Mouse (Mus musculus): Measurements from ENCODE around the gene Akap10. TPM values are rescaled to one million over a fixed set of nuclear protein-coding genes. Genes with fewer than 3 reads are reported as not detected.

The Akap10 gene
- total and polyA plus RNA-seq, 3 experiments = 17.7 to 20.1 TPM; not detected in 1

DNA sequence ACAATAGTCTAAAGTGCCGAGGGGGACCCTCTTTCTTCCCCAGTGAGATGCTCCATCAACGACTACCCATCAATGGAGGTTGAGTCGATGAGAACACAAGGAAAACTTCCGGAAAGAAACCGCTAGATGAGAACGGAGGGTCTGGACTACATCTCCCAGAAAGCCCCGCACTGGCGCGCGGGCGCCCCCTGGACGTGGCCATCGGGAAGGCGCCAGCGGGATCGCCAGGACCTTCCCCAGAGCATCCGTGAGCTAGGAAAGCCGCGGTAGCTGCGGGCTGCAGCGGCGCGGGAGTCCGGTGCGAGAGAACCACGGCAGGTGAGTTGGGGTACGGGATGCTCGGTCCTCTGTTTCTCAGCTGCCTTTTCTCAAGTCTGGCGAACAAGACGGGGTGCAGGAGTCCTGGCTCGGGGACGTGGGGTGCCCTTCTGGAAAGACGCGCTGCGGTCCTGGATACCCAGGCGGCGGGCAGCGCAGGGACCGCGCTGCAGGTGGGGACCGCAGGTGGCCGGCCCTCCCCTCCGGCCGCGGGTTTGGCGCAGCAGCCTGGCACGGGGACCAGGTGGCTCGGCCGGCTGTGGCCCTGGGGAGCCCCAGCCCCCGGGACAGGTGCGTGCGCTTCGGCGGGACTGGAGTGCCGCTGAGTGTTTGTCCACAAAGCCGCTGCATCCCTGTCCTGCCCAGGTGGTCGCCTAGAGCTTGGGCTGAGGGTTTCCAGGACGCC lies 26.7 kb upstream of the Akap10 start, which contains the start of gene Specc1 (continued):
- peak; percentile 68 for TF ChIP-seq RCOR1 (IDR thresholded peaks at IDR 0.05; ENCODE audit: low read depth, low read length)
- TF ChIP-seq ZKSCAN1 (IDR thresholded peaks at IDR 0.05; ENCODE audit: low read depth, low read length) = no peak
- no peak for TF ChIP-seq POLR2AphosphoS5 (IDR thresholded peaks at IDR 0.05; ENCODE audit: borderline replicate concordance, low read depth, low read length)
- peak; percentile 41 for TF ChIP-seq MAX (IDR thresholded peaks at IDR 0.05; ENCODE audit: low read length)
- TF ChIP-seq JUND (IDR thresholded peaks at IDR 0.05; ENCODE audit: low read depth, low read length) = no peak
- peak; percentile 51; the same call in 1 of the 2 replicates for TF ChIP-seq NRF1 (IDR thresholded peaks at IDR 0.05; ENCODE audit: insufficient read depth, low read depth, low read length, poor library complexity, severe bottlenecking)
- TF ChIP-seq EP300 (IDR thresholded peaks at IDR 0.05; ENCODE audit: low read depth in 1 of 2, low read length in 2 of 2) = no peak
- TF ChIP-seq MXI1 (IDR thresholded peaks at IDR 0.05; ENCODE audit: low read depth, low read length) = peak; percentile 67

DNA sequence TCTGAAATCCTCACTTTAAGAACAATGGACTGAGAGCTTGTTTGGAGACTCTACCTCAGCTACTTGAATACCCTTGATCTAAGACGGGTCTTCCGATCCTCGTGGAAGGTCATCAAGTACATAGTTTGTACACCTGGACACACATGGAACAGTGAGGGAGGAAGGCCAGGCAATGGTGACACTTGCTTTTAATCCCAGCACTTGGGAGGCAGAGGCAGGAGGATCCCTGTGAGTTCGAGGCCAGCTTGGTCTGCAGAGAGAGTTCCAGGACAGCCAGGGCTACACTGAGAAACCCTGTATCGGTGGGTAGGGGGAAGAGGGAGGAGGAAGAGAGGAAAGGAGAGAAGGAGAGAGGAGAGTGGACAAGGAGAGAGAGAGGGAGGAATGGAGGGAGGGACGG lies 25.9 kb upstream of the Akap10 start:
- TF ChIP-seq ZC3H11A (IDR thresholded peaks at IDR 0.05; ENCODE audit: low read depth, low read length) (no peak), GATA1 (IDR thresholded peaks at IDR 0.05; ENCODE audit: low read depth, low read length) (no peak), RAD21 (IDR thresholded peaks at IDR 0.05; ENCODE audit: low read depth, low read length) (no peak), MXI1 (IDR thresholded peaks at IDR 0.05; ENCODE audit: low read depth, low read length) (no peak), ZMIZ1 (IDR thresholded peaks at IDR 0.05; ENCODE audit: low read depth, low read length) (no peak), GABPA (IDR thresholded peaks at IDR 0.05; ENCODE audit: low read depth, low read length) (no peak), USF2 (IDR thresholded peaks at IDR 0.05; ENCODE audit: borderline replicate concordance in 1 of 2, insufficient read depth in 1 of 2, low read depth in 1 of 2, low read length in 2 of 2) (no peak), MEF2A (IDR thresholded peaks at IDR 0.05; ENCODE audit: extremely low read depth, insufficient replicate concordance, low read depth, low read length, poor library complexity, severe bottlenecking) (no peak), POLR2AphosphoS5 (IDR thresholded peaks at IDR 0.05; ENCODE audit: borderline replicate concordance, low read depth, low read length) (no peak), NELFE (IDR thresholded peaks at IDR 0.05; ENCODE audit: low read depth, low read length) (no peak), USF1 (IDR thresholded peaks at IDR 0.05; ENCODE audit: low read depth, low read length) (no peak), ETS1 (IDR thresholded peaks at IDR 0.05; ENCODE audit: low read depth, low read length) (no peak)
- Histone ChIP-seq H3K4me3 (ENCODE audit: control insufficient read depth in 1 of 2, insufficient read depth in 1 of 2, low read depth in 2 of 2, low read length in 2 of 2) (no peak overlapping the region), H3K79me2 (ENCODE audit: control insufficient read depth, insufficient read depth, low read length, poor library complexity) (no peaks in the 10 kb centered on the region), H3K9ac (ENCODE audit: control insufficient read depth, low read depth, low read length, poor library complexity, severe bottlenecking) (no peak overlapping the region), H3K9me3 (replicated peaks; ENCODE audit: insufficient read depth, low read length) (no peaks in the 10 kb centered on the region), H3K27me3 (ENCODE audit: control insufficient read depth in 1 of 2, insufficient read depth in 2 of 2, low read length in 2 of 2) (no peaks in the 10 kb centered on the region), H3K4me1 (ENCODE audit: control insufficient read depth in 1 of 2, insufficient read depth in 2 of 2, low read length in 2 of 2) (peaks cover 0 to 16% of the 10 kb centered on the region in 2 experiments; a peak in 2 of 4 replicates), H3K36me3 (ENCODE audit: control insufficient read depth in 1 of 2, insufficient read depth in 2 of 2, low read length in 2 of 2) (peaks cover 0 to 9% of the 10 kb centered on the region in 2 experiments; a peak in 2 of 4 replicates), H3K27ac (ENCODE audit: control insufficient read depth, low read depth, low read length) (no peak overlapping the region)
- DNase-seq (ENCODE audit: low read depth, low spot score) = no peak

Data from MEL (cell line).